Mouse (Mus musculus): ENCODE data around the gene Lrguk.

The Lrguk gene

DNA sequence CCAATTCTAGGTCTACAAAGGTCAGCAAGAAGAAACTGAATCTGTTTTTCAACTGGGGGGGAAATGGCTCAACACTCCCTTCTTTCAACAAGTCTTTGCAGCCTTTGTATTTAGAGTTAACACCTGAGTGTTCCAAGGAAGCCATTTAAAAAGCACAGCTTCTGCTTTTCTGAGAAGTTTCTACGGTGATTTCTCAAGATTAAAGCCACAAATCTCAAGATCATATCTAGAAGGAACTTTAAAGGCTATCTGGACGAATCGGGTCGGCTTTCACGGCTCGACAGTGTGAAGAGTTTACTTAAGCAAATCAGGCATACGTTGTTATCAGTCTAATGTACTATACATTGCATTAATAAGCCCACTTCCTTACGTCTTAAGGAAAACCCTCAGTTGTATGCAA, 145.5 kb downstream of the Lrguk start:
- DNase-seq (ENCODE audit: low spot score in 2 of 2), result no peak

DNA sequence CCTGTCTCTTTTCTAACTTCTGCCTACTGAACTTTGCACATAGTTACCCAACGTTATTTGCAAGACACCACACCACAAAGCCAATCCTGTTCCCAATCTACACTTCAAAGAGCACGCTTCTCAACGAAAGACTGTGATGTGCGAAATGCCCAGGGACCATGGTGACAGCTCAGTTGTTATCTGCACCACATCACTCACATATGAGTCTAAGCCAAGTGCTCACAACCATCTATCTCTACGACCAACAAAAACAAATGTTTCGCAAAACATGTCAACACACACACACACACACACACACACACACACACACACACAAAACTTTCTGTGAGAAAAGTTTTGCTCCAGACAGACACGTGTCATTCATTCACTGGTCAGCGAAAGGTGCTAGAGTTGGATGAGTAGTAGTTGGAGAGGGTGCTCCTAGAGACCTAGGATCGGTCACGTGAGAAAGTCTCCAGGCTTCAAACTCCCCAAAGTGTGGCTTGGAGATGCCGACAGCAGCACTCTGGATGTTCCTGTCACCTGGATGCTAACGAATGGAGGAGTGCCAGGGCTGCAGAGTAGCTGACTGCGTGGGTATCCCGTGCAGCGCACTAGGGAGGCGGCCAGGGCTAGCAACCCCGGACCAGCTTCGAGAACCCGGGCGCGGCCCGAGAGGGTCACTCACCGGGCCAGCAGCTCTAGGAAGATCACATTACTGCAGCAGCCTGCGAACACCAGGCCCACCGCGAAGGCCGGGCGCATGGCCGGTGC, 147.0 kb downstream of the Lrguk start:
- DNase-seq (ENCODE audit: low spot score in 2 of 2), result no peak

DNA sequence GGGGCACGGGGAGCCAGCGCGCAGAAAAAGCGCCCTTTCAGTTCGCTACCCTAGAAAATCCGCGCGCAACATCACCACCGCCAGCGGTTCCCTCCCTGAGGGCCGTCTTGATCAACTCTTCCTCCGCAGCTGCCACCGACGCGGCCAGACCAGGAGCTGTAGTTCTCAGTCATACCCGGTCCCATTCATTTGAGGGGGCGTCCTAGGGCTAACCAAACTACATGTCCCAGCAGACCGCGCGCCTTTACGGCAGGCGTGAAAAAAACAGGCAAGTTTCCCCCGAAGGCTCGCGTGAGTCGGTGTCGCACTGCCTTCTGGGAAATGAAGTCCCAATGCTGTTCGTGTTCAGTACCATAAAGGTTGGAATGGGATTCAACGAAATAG, 147.6 kb downstream of the Lrguk start, which contains the start of gene Slc35b4:
Gene Slc35b4, minus strand, starts transcription at position 248 of the 384 bp plus-strand sequence.
- peak; percentile 94 for DNase-seq (ENCODE audit: low spot score in 2 of 2)

DNA sequence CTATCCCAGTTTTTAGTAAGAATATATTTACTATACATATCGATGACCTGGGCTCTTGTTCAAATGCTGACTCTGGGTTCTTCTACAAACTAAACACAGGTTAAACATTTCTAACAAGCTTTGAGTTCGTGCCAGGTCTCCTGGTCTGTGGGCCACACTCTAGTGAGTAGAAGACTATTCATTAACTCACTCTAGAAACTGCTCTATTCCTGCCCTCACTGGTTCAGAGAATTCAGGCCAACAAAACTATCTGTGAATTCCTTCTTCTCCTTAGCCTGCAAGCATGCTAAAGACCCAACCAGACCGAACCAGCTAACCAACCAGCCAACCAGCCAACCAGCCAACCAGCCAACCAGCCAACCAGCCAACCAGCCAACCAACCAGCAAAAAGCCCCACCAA, 149.8 kb downstream of the Lrguk start:
- no peak for DNase-seq (ENCODE audit: low spot score in 2 of 2)

DNA sequence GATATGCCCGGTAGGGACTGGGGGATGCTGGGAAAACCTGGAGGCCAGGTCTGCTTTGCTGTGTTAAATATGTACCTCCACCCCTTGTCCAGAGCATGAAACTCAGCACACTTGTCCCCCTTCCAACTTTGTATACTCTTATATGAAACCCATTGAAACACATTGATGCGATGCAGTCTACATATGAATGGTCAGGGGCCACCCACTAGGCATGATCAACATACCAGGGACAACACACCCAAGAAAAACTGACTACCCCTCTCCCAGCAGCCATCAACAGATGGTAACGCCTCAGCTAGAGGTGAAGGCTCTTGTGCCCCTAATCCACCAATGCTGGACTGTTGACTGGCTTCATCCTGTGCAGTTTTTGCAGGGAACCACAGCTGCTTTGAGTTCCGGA, 150.7 kb downstream of the Lrguk start:
- DNase-seq (ENCODE audit: low spot score in 2 of 2), result no peak

DNA sequence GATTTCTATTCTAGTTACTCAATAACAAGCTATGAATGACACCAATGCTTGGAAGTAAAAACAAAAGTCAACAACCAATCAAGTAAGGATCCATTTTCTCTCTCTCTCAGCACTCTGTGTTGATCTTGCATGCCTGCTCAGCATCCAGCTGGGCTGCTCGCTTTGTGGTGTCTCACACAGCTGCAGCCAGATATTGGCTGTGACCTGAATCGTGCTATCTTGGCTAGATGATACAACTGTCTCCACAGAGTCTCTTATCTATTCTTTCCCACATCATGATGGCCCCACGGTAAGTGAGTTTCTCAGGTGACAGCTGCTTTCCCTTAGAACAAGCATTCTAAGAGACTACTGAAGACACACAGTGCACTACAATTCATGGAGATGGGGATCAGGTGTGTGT, 152.7 kb downstream of the Lrguk start:
- no peak for DNase-seq (ENCODE audit: low spot score in 2 of 2)

DNA sequence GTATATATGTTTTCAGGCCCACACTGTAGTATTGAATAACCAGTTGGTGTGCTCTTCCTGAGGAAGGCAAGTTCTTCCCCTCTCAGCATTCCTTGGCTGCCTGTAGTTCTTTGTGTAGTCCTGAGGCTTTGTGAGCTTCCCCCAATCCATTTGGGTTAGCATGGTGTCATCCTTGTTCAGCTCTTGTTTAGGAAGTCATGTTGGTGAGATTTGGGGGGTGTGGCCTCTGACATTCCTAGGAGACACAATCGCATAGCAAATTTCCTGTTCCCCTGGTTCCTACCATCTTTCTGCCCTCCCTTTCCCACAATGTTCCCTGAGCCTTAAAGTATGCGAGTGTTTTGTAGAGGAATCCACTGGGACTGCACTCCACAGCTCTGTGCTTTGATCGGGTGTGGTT, 154.1 kb downstream of the Lrguk start:
- DNase-seq (ENCODE audit: low spot score in 2 of 2), result no peak

Measured in frontal cortex, postnatal 10 days (tissue).